Mouse (Mus musculus) embryonic facial prominence, embryonic 11.5 days (tissue): ENCODE measurements around the gene Fam151b. TPM values are rescaled to one million over a fixed set of nuclear protein-coding genes. Genes with fewer than 3 reads are reported as not detected.

Experiments used
- ATAC-seq: fragments of 200-750 bp; cut with Nextera tagmentation; replicated peaks from 2 replicates; pipeline ENCODE4 v1.8.0; 2017; ENCODE audit warnings: low read depth; ENCODE audit not compliant: insufficient number of reproducible peaks, low FRiP score, low TSS enrichment
- DNase-seq: peaks from one replicate; pipeline ENCODE4 v3.0.0-alpha.2; 2015; ENCODE audit warnings: low spot score
- H3K27ac ChIP-seq: fragments of 300-500 bp; sonication (generic); replicated peaks from 2 replicates; pipeline ENCODE4 v1.5.1; 2014; ENCODE audit warnings: mild to moderate bottlenecking, low read depth, low read length, control low read depth
- H3K27me3 ChIP-seq: fragments of 300-500 bp; sonication (generic); 2 replicates; pipeline ENCODE4 v1.6.1; 2014; ENCODE audit warnings: mild to moderate bottlenecking, low read length, moderate library complexity, mixed read lengths; ENCODE audit not compliant: control insufficient read depth, insufficient read depth
- H3K36me3 ChIP-seq: fragments of 300-500 bp; sonication (generic); replicated peaks from 2 replicates; pipeline ENCODE4 v1.6.1; 2014; ENCODE audit warnings: low read depth, mild to moderate bottlenecking, low read length, moderate library complexity, mixed read lengths; ENCODE audit not compliant: control insufficient read depth, insufficient read depth
- H3K4me1 ChIP-seq: fragments of 300-500 bp; sonication (generic); 2 replicates; pipeline ENCODE4 v1.6.1; 2014; ENCODE audit warnings: low read length, mixed read lengths; ENCODE audit not compliant: control insufficient read depth, insufficient read depth
- H3K4me2 ChIP-seq: fragments of 300-500 bp; sonication (generic); 2 replicates; pipeline ENCODE4 v1.6.1; 2014; ENCODE audit warnings: low read depth, mild to moderate bottlenecking, control low read depth, low read length, moderate library complexity
- H3K4me3 ChIP-seq: fragments of 300-500 bp; sonication (generic); 2 replicates; pipeline ENCODE4 v1.5.1; 2014; ENCODE audit warnings: low read depth, low read length, control low read depth
- H3K9ac ChIP-seq: fragments of 300-500 bp; sonication (generic); replicated peaks from 2 replicates; pipeline ENCODE4 v1.6.1; 2014; ENCODE audit warnings: mild to moderate bottlenecking, control low read depth, low read length
- H3K9me3 ChIP-seq: fragments of 300-500 bp; sonication (generic); replicated peaks from 2 replicates; pipeline ENCODE4 v1.6.1; 2016; ENCODE audit warnings: mild to moderate bottlenecking, low read length, inconsistent platforms, mixed read lengths; ENCODE audit not compliant: control insufficient read depth
- WGBS: fragments of 180-500 bp; shearing (Covaris S2); extraction: QIAGEN DNeasy Blood & Tissue Kit; methylation state at CpG from one replicate; pipeline ENCODE4 v1.1.7; 2014; 5-methylcytosine and 5-hydroxymethylcytosine counted together
- polyA plus RNA-seq: library from polyadenylated mRNA; unstranded; fragments of >200 nt; fragmentation: Nextera tagmentation; extraction: Ambion mirVana; gene quantifications from 2 replicates; pipeline ENCODE4 v1.2.1, GENCODE M21; 2014

The Fam151b gene
- not detected in 2 replicates for polyA plus RNA-seq

DNA sequence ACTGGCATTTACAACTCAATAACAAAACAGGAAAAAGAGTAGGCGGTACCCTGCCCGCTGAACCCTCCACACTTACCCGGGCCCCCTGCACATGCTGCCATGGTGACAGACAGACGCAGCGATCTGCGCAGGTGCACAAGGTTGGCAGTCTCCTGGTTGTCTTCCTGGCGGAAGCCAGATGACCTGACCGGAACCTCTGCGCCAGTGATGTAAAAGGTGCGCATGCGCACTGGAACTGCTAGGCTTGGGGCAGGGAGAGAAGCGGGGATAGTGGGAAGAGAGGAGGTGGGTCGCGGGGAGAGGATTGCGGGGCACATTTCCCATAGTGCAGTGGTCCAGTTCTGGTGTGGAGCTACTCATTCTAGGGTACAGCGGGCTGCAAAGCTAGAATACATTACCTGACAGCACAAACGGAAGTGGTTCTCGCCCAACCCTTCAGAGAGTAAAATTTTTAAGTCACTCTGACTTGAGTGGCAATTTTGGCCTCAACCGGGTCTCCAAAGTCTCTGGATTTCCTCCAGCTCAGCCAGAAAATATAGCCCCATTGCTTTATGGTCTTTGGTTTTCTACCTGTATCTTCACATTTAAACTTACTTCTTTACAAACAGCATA is at the start of gene Fam151b:
Fam151b (minus strand) TSS at position 164 of the 612 bp plus-strand sequence.
- Histone ChIP-seq H3K27me3 (no peaks in the 10 kb centered on the region), H3K9ac (peak within 1 kb of the TSS; percentile 61), H3K4me1 (no peaks in the 10 kb centered on the region), H3K9me3 (no peaks in the 10 kb centered on the region), H3K36me3 (no peaks in the 10 kb centered on the region), H3K4me2 (peak within 1 kb of the TSS; percentile 59), H3K4me3 (peak within 1 kb of the TSS; percentile 36), H3K27ac (no peak within 1 kb of the TSS)
- DNase-seq = peak; percentile 96
- ATAC-seq = peak; percentile 100
- WGBS = 7% methylated on average over 19 of the region's 19 CpGs

DNA sequence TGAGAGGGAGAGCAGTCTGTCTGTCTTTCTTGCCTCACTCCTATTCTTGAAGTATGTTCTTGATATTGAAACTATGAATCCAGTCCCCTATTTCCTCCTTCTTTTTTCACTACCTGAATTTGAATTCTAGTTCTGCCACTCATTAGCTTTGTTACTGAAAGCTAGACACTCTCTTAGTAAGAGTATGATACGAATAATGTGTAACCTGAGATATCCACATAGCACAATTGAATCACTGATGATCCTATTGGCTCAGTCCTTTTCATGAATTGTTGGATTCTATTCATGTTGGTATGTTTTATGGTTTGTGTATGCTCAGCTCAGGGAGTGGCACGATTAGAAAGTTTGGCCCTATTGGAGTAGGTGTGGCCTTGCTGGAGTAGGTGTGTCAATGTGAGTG is 48.4 kb upstream of the Fam151b start:
- ATAC-seq (no peak), DNase-seq (no peak)
- Histone ChIP-seq H3K4me2 (no peak overlapping the region), H3K27me3 (no peaks in the 10 kb centered on the region), H3K4me3 (no peak overlapping the region), H3K36me3 (no peaks in the 10 kb centered on the region), H3K9ac (no peak overlapping the region), H3K9me3 (no peaks in the 10 kb centered on the region), H3K4me1 (no peaks in the 10 kb centered on the region), H3K27ac (no peak overlapping the region)
- WGBS = 89% methylated on average over 2 of the region's 2 CpGs

DNA sequence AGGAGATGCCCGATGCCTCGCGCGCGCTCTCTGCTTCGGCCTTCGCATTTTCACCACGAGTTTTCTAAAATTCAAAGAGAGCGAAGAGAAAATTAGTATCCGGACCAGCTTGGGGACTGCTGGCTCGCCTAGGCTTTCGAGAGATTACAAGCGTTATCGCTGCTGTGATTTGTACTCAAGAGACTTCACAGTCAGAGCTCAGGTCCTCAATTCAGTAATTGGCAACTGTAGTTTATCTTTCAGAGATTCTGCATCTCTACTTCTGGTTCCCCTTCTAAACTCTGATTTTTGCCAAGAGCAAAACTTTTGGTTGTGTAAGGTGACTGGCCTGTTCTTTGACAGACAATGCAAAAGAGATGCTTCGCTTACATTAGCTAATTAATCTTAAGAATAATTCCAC is 47.4 kb upstream of the Fam151b start:
- H3K36me3 ChIP-seq = no peaks in the 10 kb centered on the region
- ATAC-seq = 0 out of 2 replicates have a peak, but pooled peaks have one; percentile 2
- H3K4me1 ChIP-seq = no peaks in the 10 kb centered on the region
- 5% methylated on average over 15 of the region's 15 CpGs for WGBS
- H3K27ac ChIP-seq = peak overlapping the region; percentile 86
- peak overlapping the region; percentile 61 for H3K4me2 ChIP-seq
- peak overlapping the region; percentile 86 for H3K9ac ChIP-seq
- no peaks in the 10 kb centered on the region for H3K9me3 ChIP-seq
- DNase-seq = no peak
- H3K27me3 ChIP-seq = no peaks in the 10 kb centered on the region
- peak overlapping the region; percentile 61 for H3K4me3 ChIP-seq

DNA sequence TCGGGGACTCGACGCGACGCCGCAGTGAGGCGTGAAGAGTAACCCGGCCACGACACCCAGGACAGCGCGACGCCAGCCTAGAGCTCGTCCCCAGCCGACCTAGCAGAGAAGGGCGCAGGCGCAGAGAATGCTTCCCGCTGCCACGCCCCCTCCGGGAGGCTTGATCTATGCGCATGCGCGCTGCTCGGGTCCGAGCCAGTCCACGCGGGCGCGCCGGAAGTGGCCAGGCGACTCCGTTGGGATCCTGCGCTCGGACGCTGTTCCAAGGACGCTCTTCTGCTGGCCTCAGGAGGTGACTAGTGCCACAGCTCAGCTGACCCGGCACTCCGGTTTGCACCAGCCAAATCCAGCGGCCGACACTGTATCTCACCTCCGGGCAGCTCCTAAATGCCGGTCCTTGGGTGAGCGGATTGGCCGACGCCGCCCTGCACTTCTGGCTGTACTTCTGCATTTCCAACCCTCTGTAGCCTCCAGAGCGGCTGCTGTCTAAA is 47.0 kb upstream of the Fam151b start, which contains the start of gene Zfyve16:
Zfyve16 (minus strand) TSS at position 148 of the 491 bp plus-strand sequence.
- H3K4me3 ChIP-seq = peak within 1 kb of the TSS; percentile 61
- WGBS = under 1% methylated on average over 46 of the region's 46 CpGs
- no peaks in the 10 kb centered on the region for H3K4me1 ChIP-seq
- peak; percentile 99 for ATAC-seq
- peak within 1 kb of the TSS; percentile 65 for H3K4me2 ChIP-seq
- H3K27ac ChIP-seq = peak within 1 kb of the TSS; percentile 86
- H3K36me3 ChIP-seq = no peaks in the 10 kb centered on the region
- no peaks in the 10 kb centered on the region for H3K9me3 ChIP-seq
- peak within 1 kb of the TSS; percentile 86 for H3K9ac ChIP-seq
- peak; percentile 98 for DNase-seq
- H3K27me3 ChIP-seq = no peaks in the 10 kb centered on the region

DNA sequence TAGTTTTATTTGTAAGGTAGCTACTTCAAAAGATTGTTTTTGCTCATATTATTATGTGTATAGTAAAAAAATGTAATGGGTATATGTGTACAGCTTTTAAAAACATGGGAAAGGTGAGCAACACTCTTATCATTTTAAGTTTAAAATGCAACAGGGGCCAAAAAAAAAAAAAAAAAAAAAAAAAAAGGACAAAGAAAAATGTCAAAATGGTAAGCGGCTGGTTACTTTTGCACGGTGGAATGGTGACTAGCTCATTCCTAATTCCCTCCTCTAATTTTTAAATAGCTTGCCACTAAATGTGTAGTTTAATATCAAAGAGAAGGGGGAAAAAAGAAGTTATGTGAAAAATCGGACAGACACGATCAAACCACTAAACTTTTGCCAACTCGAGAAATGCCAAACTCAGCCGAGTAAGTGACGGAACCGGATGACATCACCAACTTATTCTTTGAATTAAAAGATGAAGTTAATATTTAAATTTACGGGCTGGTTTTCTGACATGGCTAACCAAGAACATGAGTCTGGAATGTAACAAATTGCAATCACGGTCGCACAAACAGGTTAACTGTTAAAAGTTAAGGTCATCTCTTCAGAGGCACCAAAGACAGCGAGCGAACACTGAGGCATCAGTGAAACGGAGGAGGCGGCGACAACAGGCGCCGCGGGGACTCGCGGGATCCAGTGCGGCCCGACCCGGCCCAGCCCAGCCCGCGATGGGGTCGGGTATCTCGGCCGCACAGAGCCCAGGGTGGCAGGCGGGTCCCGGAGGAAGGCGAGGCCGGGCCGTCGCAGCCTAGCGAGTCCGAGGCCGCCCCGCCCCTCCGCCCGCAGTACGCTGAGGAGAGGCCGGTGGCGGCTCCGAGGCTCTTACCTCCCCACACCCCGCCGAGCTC is 46.3 kb upstream of the Fam151b start:
- ATAC-seq (peak; percentile 96; the same call in 1 of the 2 replicates), DNase-seq (peak; percentile 56)
- H3K36me3 ChIP-seq = no peaks in the 10 kb centered on the region
- 2% methylated on average over 44 of the region's 47 CpGs for WGBS
- H3K4me1 ChIP-seq = no peaks in the 10 kb centered on the region
- H3K9ac ChIP-seq = peak overlapping the region; percentile 86
- H3K4me2 ChIP-seq = peak overlapping the region; percentile 65
- no peaks in the 10 kb centered on the region for H3K9me3 ChIP-seq
- H3K27me3 ChIP-seq = no peaks in the 10 kb centered on the region
- H3K4me3 ChIP-seq = peak overlapping the region; percentile 61
- H3K27ac ChIP-seq = peak overlapping the region; percentile 86

DNA sequence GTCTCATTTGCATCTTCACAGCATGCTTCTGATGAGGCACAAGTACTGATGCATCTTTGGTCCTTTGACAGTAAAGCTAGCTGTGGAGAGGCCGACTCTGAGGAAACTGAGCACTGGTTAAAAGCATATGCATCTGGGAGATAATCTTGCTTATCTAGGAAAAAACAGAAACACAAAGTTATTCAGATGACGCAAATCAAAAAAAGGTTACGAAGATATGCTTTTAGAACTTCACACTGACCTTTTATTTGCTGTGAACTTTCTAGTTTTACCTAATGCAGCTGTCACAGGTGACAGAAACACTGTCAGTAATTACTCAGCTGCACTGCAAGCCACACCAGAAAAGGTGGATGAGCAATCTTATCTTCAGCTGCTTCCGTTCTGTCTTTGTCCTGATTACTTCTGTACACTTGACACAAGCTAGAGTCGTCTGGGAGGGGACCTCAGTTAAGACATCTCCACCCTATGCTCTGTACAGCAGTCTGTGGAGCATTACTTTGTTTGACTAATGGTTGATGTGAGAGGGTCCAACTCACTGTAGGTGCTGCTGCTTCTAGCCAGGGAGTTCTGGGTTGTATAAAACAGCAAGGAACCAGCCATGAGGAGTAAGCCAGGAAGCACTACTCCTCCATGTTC is 39.5 kb upstream of the Fam151b start:
- no peaks in the 10 kb centered on the region for H3K27me3 ChIP-seq
- H3K9me3 ChIP-seq = no peaks in the 10 kb centered on the region
- no peak overlapping the region for H3K4me3 ChIP-seq
- no peaks in the 10 kb centered on the region; the same call in 1 of the 2 replicates for H3K36me3 ChIP-seq
- H3K9ac ChIP-seq = no peak overlapping the region
- no peaks in the 10 kb centered on the region for H3K4me1 ChIP-seq
- 94% methylated on average over 5 of the region's 5 CpGs for WGBS
- no peak overlapping the region for H3K27ac ChIP-seq
- H3K4me2 ChIP-seq = no peak overlapping the region
- DNase-seq = no peak
- ATAC-seq = no peak

DNA sequence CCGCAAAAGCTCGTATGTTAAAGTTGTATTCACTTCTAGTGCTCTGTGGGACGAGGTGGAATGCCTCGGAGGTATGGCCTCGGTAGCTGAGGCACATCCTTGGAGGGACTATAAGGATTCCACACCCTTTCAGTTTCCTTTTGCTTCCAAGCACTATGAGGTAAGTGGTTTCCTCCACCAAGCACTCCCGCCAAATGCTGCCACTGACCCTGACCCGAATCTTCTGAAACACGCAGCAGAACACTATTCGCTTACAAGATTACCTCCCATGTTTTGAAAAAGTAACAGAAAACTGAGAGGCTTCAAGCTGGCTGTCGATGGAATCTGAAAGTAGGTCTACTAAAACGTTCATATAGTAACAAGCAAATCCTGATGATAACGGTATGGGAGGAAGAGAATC is 21.1 kb upstream of the Fam151b start:
- DNase-seq (no peak), ATAC-seq (no peak)
- no peak overlapping the region for H3K27ac ChIP-seq
- no peak overlapping the region for H3K9ac ChIP-seq
- H3K36me3 ChIP-seq = no peaks in the 10 kb centered on the region; the same call in 1 of the 2 replicates
- no peaks in the 10 kb centered on the region for H3K4me1 ChIP-seq
- H3K9me3 ChIP-seq = no peaks in the 10 kb centered on the region
- H3K27me3 ChIP-seq = no peaks in the 10 kb centered on the region
- H3K4me2 ChIP-seq = no peak overlapping the region
- 86% methylated on average over 12 of the region's 12 CpGs for WGBS
- H3K4me3 ChIP-seq = no peak overlapping the region
